Mouse (Mus musculus): ENCODE results near the gene Tspo2. TPM values are rescaled to one million over a fixed set of nuclear protein-coding genes. Genes with fewer than 3 reads are reported as not detected.
A peak's percentile ranks its signal among the peaks of the same experiment; 100 is the strongest.

The Tspo2 gene
- polyA plus RNA-seq, 1 experiment from 2014 or later = 2.1 TPM

DNA sequence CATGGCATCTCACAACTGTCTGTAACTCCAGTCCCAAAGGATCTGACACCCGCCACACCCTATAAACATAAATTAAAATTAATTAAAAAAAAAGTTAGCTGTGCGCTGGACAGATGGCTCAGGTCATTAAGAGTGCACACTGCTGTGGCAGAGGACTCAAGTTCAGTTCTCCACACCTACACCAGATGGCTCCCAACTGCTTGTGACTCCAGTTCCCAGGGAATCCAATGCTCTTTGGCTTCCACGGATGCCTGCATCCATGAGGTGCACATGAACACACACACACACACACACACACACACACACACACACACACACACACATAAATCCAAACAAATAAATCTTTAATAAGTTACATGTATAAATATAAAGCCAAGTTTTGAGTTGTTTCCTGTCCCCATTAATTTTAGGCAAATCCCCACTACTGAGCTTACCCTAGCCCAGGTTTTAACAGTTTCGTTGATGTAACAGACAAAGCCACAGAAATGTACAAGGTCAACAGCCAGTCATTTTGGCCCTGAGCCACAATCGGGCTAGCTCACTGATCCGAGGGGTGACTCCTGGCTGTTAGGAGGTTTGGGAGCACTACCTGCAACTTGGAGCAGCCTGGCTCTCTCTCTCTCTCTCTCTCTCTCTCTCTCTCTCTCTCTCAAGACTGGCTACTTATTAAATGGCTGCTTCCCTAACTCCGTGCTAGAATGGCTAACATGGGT, 8.4 kb downstream of the Tspo2 start:
- Histone ChIP-seq H3K27ac (ENCODE audit: low read depth, low read length) (no peak overlapping the region), H3K36me3 (ENCODE audit: control insufficient read depth, insufficient read depth, low read length) (no peaks in the 10 kb centered on the region), H3K4me3 (ENCODE audit: low read depth, low read length) (no peak overlapping the region), H3K9ac (ENCODE audit: low read depth, low read length) (no peak overlapping the region), H3K27me3 (ENCODE audit: control insufficient read depth, insufficient read depth, low read length) (no peaks in the 10 kb centered on the region), H3K9me3 (replicated peaks; ENCODE audit: control insufficient read depth, low read length) (no peaks in the 10 kb centered on the region), H3K4me1 (ENCODE audit: control insufficient read depth, insufficient read depth, low read length) (peaks cover 3% of the 10 kb centered on the region; the same call in 1 of the 2 replicates), H3K4me2 (no peak overlapping the region)
- ATAC-seq (replicated peaks; ENCODE audit: insufficient number of reproducible peaks, low FRiP score, low TSS enrichment) = no peak
- 74% methylated on average over 7 of the region's 7 CpGs for WGBS (ENCODE audit: insufficient replicate concordance)

DNA sequence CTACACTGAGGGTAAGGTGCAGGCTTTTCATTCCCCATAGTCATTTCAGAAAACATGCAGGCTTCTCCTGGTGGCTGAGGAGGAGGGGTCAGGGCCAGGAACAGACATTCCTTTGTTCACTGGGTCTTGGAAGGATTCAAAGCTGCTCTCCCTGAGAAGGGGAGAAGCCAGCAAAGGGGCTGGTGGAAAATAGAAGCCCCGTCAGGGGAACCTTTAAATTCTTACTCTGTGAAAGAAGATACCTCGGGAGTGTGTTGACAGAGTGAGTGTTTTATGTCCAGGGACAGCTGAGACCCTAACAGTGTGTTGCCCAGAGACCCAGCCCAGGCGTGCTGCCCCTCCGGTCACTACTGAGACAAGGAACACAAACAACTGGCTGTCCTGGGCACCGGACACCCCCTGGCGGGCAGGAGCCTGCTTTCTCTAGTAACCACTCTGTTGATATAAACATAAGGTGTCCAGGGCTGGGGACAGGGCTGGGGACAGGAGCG, 13.9 kb downstream of the Tspo2 start:
- H3K4me3 ChIP-seq (ENCODE audit: low read depth, low read length) = no peak overlapping the region
- H3K9me3 ChIP-seq (replicated peaks; ENCODE audit: control insufficient read depth, low read length) = no peaks in the 10 kb centered on the region
- 21% methylated on average over 7 of the region's 7 CpGs for WGBS (ENCODE audit: insufficient replicate concordance)
- peak overlapping the region; percentile 96 for H3K27ac ChIP-seq (ENCODE audit: low read depth, low read length)
- H3K36me3 ChIP-seq (ENCODE audit: control insufficient read depth, insufficient read depth, low read length) = no peaks in the 10 kb centered on the region
- peaks cover 30% of the 10 kb centered on the region for H3K4me1 ChIP-seq (ENCODE audit: control insufficient read depth, insufficient read depth, low read length)
- H3K4me2 ChIP-seq = peak overlapping the region; percentile 17; the same call in 1 of the 2 replicates
- H3K27me3 ChIP-seq (ENCODE audit: control insufficient read depth, insufficient read depth, low read length) = no peaks in the 10 kb centered on the region
- 0 out of 2 replicates have a peak, but pooled peaks have one; percentile 26 for ATAC-seq (replicated peaks; ENCODE audit: insufficient number of reproducible peaks, low FRiP score, low TSS enrichment)
- H3K9ac ChIP-seq (ENCODE audit: low read depth, low read length) = no peak overlapping the region

DNA sequence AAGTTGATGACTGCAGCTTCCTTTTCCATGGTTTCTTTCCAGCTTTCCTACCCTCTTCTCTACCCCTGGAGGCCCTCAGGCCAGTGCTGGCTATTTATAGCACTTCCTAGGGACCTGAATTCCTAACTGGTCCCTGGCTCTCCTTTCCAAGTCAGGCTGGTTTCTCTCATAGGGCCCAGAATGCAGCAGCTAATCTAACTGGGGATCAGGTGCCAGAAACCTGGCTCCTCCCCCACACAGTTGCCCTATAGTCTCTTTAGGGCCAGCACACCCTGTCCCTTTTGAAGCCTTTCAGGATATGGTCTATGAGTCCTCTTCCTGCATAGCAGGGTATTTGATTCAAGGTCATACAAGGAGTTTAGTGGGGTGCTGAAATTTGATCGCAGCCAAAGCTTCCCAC, 14.8 kb downstream of the Tspo2 start:
- Histone ChIP-seq H3K27me3 (ENCODE audit: control insufficient read depth, insufficient read depth, low read length) (no peaks in the 10 kb centered on the region), H3K27ac (ENCODE audit: low read depth, low read length) (peak overlapping the region; percentile 96), H3K9me3 (replicated peaks; ENCODE audit: control insufficient read depth, low read length) (no peaks in the 10 kb centered on the region), H3K4me3 (ENCODE audit: low read depth, low read length) (no peak overlapping the region), H3K4me2 (peak overlapping the region; percentile 9; the same call in 1 of the 2 replicates), H3K4me1 (ENCODE audit: control insufficient read depth, insufficient read depth, low read length) (peaks cover 30% of the 10 kb centered on the region), H3K9ac (ENCODE audit: low read depth, low read length) (no peak overlapping the region), H3K36me3 (ENCODE audit: control insufficient read depth, insufficient read depth, low read length) (no peaks in the 10 kb centered on the region)
- 46% methylated on average over 1 of the region's 1 CpGs for WGBS (ENCODE audit: insufficient replicate concordance)
- ATAC-seq (replicated peaks; ENCODE audit: insufficient number of reproducible peaks, low FRiP score, low TSS enrichment) = no peak; the same call in 1 of the 2 replicates

DNA sequence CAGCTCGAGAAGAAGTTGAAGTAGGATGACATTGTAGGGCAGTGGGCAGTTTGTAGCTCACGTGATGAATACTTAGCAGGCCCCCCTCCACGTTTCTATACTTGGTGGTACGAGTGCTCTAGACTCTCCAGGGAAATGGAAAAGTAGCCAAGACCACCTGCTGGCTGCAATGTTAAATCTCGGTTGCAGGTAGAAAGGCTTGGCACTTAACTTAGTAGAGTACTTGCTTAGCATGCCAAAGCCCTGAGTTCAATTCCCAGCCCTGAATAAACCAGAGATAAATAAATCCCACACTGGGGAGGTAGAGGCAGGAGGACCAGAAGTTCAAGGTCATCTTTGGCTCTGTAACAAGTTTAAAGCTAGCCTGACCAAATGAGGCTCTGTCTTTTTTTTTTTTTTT, 16.8 kb downstream of the Tspo2 start:
- no peaks in the 10 kb centered on the region for H3K27me3 ChIP-seq (ENCODE audit: control insufficient read depth, insufficient read depth, low read length)
- H3K4me3 ChIP-seq (ENCODE audit: low read depth, low read length) = no peak overlapping the region
- no peaks in the 10 kb centered on the region for H3K9me3 ChIP-seq (replicated peaks; ENCODE audit: control insufficient read depth, low read length)
- ATAC-seq (replicated peaks; ENCODE audit: insufficient number of reproducible peaks, low FRiP score, low TSS enrichment) = no peak
- 69% methylated on average over 5 of the region's 5 CpGs for WGBS (ENCODE audit: insufficient replicate concordance)
- no peak overlapping the region for H3K9ac ChIP-seq (ENCODE audit: low read depth, low read length)
- H3K36me3 ChIP-seq (ENCODE audit: control insufficient read depth, insufficient read depth, low read length) = no peaks in the 10 kb centered on the region
- peaks cover 37% of the 10 kb centered on the region for H3K4me1 ChIP-seq (ENCODE audit: control insufficient read depth, insufficient read depth, low read length)
- no peak overlapping the region for H3K27ac ChIP-seq (ENCODE audit: low read depth, low read length)
- no peak overlapping the region for H3K4me2 ChIP-seq

DNA sequence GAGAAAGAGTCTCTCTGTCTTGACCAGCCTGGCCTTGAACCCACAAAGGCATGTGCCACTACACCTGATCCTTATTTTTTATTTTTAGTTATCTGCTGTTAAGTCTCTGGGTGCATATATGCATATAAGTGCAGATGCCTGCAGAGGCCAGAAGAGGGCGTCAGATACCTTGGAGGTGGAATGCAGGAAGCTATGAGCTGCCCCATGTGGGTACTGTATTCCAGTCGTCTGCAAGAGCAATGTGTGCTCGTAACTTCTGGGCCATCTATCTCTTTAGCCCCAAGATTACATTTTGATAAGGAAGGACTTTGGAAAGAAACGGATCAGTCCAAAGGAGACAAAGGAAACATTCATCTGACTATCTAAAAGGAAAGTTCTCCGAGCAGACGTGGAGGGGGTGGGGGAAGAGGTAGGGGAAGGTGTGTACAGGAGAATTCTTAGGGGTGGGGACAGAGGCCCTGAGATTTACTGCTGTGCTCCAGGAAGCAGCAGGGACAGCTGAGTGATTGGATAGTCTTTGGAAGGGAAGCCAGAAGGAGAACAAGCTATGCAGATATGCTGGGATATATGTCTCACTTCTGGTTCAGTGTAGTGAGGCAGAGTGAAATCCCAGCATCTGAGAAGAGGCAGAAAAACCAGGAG, 17.5 kb downstream of the Tspo2 start:
- no peak overlapping the region for H3K4me3 ChIP-seq (ENCODE audit: low read depth, low read length)
- peaks cover 44% of the 10 kb centered on the region for H3K4me1 ChIP-seq (ENCODE audit: control insufficient read depth, insufficient read depth, low read length)
- ATAC-seq (replicated peaks; ENCODE audit: insufficient number of reproducible peaks, low FRiP score, low TSS enrichment) = no peak
- H3K4me2 ChIP-seq = no peak overlapping the region
- 45% methylated on average over 6 of the region's 6 CpGs for WGBS (ENCODE audit: insufficient replicate concordance)
- no peak overlapping the region for H3K27ac ChIP-seq (ENCODE audit: low read depth, low read length)
- H3K27me3 ChIP-seq (ENCODE audit: control insufficient read depth, insufficient read depth, low read length) = no peaks in the 10 kb centered on the region
- no peak overlapping the region for H3K9ac ChIP-seq (ENCODE audit: low read depth, low read length)
- H3K9me3 ChIP-seq (replicated peaks; ENCODE audit: control insufficient read depth, low read length) = no peaks in the 10 kb centered on the region
- H3K36me3 ChIP-seq (ENCODE audit: control insufficient read depth, insufficient read depth, low read length) = no peaks in the 10 kb centered on the region

DNA sequence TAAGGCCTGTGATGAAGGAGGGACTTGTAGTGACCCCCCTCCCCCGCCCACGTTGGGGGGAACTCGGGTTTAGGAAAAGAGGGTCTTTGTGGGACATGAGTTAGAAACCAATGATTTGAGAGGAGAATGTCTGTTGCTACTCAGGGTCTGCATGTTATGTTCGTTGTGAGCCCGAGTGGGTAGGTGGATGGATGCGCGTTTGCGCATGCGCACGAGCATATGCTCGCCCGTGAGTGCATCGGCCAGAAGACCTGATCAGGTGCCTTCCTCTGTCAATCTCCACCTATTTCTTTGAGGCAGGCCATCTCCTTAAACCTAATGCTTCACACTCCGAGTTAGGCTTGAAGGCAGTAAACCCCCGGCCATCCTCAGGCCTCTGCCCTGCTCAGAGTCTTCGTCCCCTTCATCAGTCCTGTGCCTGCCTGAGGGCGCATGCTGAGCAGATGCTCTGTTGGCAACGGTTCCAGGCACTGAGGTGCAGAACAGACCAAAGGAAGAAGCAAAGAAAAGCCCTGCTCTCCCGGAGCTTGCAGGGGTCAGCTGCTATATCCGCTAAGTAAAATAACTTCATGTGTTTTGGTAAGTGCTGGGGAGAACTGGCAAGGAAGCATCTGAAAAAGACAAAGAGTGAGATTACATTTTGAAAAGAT, 18.2 kb downstream of the Tspo2 start:
- no peaks in the 10 kb centered on the region for H3K9me3 ChIP-seq (replicated peaks; ENCODE audit: control insufficient read depth, low read length)
- peak overlapping the region; percentile 81 for H3K4me2 ChIP-seq
- H3K9ac ChIP-seq (ENCODE audit: low read depth, low read length) = no peak overlapping the region
- no peak overlapping the region for H3K4me3 ChIP-seq (ENCODE audit: low read depth, low read length)
- peak overlapping the region; percentile 98 for H3K27ac ChIP-seq (ENCODE audit: low read depth, low read length)
- peaks cover 50% of the 10 kb centered on the region for H3K4me1 ChIP-seq (ENCODE audit: control insufficient read depth, insufficient read depth, low read length)
- 66% methylated on average over 20 of the region's 20 CpGs for WGBS (ENCODE audit: insufficient replicate concordance)
- no peaks in the 10 kb centered on the region for H3K27me3 ChIP-seq (ENCODE audit: control insufficient read depth, insufficient read depth, low read length)
- ATAC-seq (replicated peaks; ENCODE audit: insufficient number of reproducible peaks, low FRiP score, low TSS enrichment) = no peak
- H3K36me3 ChIP-seq (ENCODE audit: control insufficient read depth, insufficient read depth, low read length) = no peaks in the 10 kb centered on the region

DNA sequence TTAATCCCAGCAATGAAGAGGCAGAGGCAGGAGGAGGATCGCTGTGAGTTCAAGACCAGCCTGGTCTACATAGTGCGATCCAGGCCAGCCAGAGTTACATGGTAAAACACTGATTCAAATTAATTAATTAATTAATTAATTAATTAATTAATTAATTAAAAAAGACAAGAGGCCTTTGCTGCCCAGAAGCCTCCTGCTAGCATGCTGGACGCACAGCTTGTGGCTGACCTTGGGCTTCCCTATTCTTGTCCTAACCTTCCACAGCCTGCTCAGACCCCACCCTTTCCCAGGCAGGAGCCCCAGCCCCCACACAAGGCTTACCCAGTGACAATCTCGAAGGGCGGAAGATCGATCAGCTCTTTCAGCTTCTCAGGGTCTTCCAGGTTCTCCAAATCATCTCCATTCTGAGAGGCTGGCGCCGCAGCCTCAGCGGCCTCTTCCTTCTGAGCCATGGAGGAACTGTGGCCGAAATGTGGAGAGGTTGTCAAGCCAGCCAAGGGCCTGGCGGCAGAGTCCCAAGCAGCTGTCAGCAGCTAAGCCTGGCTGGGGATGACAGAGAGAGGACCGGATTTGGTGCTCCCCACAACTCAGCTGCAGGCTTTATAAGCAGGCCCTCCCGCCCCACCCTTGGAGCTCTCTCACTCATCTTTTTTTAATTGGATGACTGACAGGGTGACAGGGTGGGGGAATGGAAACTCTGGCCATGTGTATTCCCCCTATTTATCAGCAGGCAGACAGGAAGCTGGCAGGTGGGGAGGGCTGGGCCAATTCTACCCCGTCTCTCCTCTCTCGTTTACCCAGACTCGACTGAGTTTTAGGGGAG, 19.0 kb downstream of the Tspo2 start, which contains the start of gene Apobec2:
TSS of gene Apobec2 (minus strand) at position 773 of the 823 bp plus-strand sequence.
- no peaks in the 10 kb centered on the region for H3K9me3 ChIP-seq (replicated peaks; ENCODE audit: control insufficient read depth, low read length)
- H3K4me2 ChIP-seq = peak within 1 kb of the TSS; percentile 81
- H3K36me3 ChIP-seq (ENCODE audit: control insufficient read depth, insufficient read depth, low read length) = no peaks in the 10 kb centered on the region
- no peaks in the 10 kb centered on the region for H3K27me3 ChIP-seq (ENCODE audit: control insufficient read depth, insufficient read depth, low read length)
- H3K4me3 ChIP-seq (ENCODE audit: low read depth, low read length) = peak within 1 kb of the TSS; percentile 56
- peak within 1 kb of the TSS; percentile 79 for H3K9ac ChIP-seq (ENCODE audit: low read depth, low read length)
- WGBS (ENCODE audit: insufficient replicate concordance) = 19% methylated on average over 16 of the region's 16 CpGs
- H3K4me1 ChIP-seq (ENCODE audit: control insufficient read depth, insufficient read depth, low read length) = peaks cover 45% of the 10 kb centered on the region
- peak; percentile 59; the same call in 1 of the 2 replicates for ATAC-seq (replicated peaks; ENCODE audit: insufficient number of reproducible peaks, low FRiP score, low TSS enrichment)
- H3K27ac ChIP-seq (ENCODE audit: low read depth, low read length) = peak within 1 kb of the TSS; percentile 98

DNA sequence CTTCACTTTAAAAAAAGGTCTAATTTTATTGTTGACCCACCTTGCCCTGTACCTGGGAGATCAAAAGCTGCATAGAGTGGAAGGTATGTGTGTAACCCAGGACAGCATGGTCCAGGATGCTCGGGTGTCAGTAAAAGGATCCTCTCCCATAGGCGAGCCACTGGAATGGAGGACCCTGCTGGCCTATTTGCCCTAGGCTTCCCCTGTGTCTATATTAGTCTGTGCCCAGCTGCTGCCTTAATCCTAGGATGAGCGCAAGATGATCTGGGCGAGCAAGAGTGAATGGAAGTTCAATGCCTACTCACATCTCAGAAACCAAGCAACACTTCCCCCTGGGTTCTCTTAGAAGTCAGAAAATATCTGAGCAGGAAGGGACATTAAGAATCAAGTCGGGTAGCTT, 20.3 kb downstream of the Tspo2 start:
- no peak for ATAC-seq (replicated peaks; ENCODE audit: insufficient number of reproducible peaks, low FRiP score, low TSS enrichment)
- no peaks in the 10 kb centered on the region for H3K9me3 ChIP-seq (replicated peaks; ENCODE audit: control insufficient read depth, low read length)
- peaks cover 45% of the 10 kb centered on the region for H3K4me1 ChIP-seq (ENCODE audit: control insufficient read depth, insufficient read depth, low read length)
- H3K27me3 ChIP-seq (ENCODE audit: control insufficient read depth, insufficient read depth, low read length) = no peaks in the 10 kb centered on the region
- peak overlapping the region; percentile 98 for H3K27ac ChIP-seq (ENCODE audit: low read depth, low read length)
- peak overlapping the region; percentile 81 for H3K4me2 ChIP-seq
- WGBS (ENCODE audit: insufficient replicate concordance) = 53% methylated on average over 5 of the region's 5 CpGs
- peak overlapping the region; percentile 56 for H3K4me3 ChIP-seq (ENCODE audit: low read depth, low read length)
- no peaks in the 10 kb centered on the region for H3K36me3 ChIP-seq (ENCODE audit: control insufficient read depth, insufficient read depth, low read length)
- peak overlapping the region; percentile 79 for H3K9ac ChIP-seq (ENCODE audit: low read depth, low read length)
